Mouse (Mus musculus): Measurements from ENCODE around the gene C1ql4.
"Not testable (repeated sequence)": the region's sequence is repeated elsewhere in the genome, so short reads cannot be mapped to it uniquely, and the experiment has no call there.

Gene C1ql4

DNA sequence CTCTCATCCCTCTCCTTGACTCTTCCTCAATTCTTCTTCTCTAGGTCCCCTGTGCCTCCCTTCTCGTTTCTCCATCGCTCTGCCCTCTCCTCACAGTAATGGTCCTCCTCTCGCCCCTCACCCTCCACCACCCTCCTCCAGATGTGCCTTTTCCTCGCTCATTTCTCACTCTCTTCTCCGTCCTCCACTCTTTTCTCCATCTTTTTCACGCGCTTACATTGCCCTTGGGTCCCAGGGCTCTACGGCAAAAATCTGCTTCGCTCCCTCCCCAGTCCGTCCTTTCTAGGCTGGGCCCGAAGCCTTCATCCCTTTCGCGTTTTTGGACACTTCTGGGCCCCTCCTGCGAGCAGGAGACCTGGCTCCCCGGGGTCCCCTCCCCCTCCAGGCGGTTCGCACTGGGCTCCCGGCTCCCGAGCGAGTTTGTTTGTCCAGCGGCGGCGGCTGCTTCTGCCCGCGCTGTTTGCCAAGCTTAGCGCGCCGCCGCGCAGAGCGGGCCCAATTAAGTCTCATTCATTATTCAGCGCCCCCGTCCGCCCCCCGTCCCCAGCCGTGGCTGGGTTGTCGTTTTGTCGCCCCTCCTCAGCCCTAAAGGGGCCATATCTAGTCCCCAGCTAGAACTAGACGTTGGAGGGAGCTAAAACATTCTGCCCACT lies 10.3 kb upstream of the C1ql4 start:
- DNase-seq, result peak; percentile 60 to 73

DNA sequence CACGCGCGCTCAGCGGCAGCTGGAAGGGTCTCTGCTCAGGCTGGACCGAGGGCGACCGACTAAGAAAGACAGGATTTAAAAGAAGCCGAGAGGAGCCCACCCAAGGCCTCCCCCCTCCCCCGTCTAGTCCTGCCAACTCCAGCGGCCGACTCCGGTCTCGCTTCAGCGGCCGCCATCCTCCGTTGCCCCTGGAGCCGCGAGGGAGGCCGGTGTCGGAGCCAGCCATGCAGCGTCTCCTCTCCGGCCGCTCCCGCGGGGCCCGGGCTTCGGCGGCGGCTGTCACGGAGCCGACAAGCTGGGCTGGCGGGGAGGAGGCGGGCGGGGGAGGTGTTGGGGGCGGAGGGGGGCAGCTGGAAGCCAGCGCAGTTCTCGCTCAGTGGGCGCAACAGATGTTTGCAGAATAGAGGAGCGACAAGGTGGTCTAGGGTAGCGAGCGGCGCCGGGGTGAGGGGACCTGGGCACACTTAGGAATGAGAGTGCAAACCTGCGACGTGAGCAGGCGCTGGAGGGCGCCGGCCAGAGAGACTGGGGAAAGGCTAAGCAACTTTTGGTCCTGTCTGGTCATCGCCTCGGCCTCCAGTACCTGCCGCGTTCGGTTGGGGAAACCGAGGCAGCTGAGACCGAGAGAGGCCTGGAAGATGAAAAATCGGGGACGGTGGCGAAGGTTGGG lies 9.3 kb upstream of the C1ql4 start:
- peak; percentile 39 to 50 for DNase-seq

- no peak for DNase-seq
Observed at GRCm38 (mm10) chr15:99096061-99096793, 8.6 kb upstream of the C1ql4 start.

DNA sequence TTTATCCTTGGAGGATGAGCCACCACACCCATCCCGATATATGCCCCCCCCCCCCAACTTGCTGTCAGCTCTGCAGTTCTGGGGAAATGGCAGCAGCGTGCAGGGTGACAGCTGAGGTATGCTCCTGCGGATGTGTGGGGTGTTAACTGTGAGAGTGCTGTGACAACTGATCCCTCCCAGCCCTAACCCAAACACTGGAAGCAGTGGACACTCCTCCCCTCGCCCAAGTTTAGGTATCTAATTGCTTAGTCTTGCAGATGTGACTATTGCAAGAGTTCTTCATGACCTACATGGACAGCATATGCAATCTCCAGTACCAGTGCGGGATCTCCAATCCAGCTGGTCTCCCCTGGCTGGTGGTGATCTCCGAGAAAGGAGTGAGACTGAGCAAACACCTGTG lies 7.7 kb upstream of the C1ql4 start:
- DNase-seq, result no peak

- no peak for DNase-seq
Observed at GRCm38 (mm10) chr15:99094631-99095270, 7.1 kb upstream of the C1ql4 start.

GRCm38 (mm10) chr15:99093291-99094258 lies 6.0 kb upstream of the C1ql4 start:
- peak; percentile 56 to 60 for DNase-seq

GRCm38 (mm10) chr15:99092870-99093269 lies 5.3 kb upstream of the C1ql4 start, which contains the start of gene Dnajc22:
TSS of gene Dnajc22 (plus strand) at chr15:99093170.
- DNase-seq, result no peak

GRCm38 (mm10) chr15:99089069-99089468 lies 1.5 kb upstream of the C1ql4 start:
- DNase-seq, result no peak

- peak; percentile 85 to 90 for DNase-seq
Observed at GRCm38 (mm10) chr15:99088292-99088691, 675 bp upstream of the C1ql4 start.

GRCm38 (mm10) chr15:99085997-99086396 lies 1.6 kb downstream of the C1ql4 start:
- no peak for DNase-seq

- DNase-seq, result no peak
Observed at GRCm38 (mm10) chr15:99084618-99085017, 3.0 kb downstream of the C1ql4 start.

DNA sequence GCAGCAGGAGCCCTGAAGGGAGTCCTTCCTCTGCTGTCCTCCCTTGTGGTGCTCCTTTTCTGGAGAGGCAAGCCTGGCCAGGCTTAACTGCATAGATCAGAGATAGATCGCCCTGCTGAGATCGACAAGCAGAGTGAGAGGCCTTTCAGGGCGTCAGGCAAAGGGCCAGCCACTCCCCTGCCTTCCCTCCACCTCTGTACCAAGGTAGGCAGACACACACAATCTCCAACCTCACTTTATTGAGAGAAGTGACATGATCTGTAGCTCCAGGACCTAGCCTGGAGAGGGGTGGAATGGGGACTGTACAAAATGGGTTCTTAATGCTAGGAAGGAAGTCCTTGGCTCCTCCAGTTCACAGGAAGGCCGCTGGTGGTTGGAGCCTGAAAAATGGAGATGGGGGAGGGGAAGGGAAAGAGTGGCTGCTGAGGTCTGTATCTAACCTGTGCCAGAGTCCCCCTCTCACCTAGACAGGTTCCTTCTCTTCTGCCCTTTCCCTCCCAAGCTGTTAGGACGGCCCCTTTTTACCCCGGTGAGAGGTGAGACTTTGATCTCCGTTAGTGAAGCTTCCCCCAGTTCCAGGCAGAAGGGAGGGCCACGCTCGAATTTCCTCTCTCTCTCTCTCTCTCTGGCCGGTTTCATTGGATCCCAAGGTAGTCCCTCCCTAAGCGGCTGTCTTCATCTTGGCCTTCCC lies 3.6 kb downstream of the C1ql4 start:
- no peak for DNase-seq

DNA sequence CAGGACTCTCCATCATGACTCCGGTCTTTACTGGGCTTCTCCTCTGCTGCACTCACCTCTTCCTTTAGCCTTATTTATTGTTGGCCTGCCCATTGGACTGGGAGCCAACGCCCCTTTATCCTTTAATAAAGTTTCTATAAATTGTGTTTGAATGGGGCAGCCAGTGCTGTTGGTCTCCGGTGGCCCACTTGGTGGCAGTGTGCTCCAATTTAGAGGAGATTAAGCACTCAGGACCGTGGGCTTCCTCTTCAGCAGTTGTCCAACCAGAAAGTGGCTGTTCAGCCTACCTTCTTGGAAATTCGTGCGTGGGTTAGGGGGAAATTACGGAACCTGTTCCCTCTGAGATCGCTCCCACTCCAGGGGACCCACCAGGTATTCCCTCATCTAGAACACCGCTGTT lies 4.4 kb downstream of the C1ql4 start:
- peak; percentile 54 to 66 for DNase-seq

DNA sequence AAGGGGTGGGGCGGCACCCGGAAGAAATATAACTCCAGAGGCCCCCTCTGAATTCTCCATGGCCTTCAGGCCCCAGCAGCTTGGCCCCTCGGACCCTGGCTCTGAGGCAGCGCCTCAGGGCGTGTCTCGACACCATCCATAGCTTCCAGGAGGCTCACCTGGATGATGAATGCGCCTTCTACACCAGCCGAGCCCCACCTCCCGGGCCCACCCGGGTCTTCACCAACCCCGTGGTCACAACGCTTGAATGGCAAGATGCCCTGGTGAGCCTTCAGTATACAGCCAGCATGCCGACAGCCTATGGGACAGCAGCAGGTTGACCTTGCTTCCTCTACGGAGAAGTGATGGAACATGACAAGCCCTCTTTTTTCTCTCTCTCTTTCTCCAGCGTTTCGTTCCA lies 4.8 kb downstream of the C1ql4 start:
- no peak for DNase-seq

DNA sequence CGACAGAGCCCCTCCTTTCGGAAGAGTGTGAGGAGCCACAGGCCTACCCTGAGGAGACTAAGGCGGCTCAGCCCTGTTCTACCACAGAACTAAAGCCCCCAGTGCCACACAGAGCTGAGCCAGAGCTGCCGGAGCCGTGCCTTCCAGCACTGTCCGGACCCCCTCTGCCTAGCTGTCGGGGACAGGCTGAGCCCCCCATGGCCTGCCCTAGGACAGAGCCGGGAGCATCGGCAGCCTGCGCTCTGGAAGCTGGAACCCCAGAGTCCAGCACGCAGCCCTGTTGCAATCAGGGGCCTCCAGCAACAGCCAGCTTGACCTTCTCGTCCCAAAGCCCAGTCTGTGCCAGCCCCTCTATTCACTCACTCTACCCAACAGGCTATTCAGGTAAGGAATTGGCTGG lies 5.3 kb downstream of the C1ql4 start:
- DNase-seq, result no peak

DNA sequence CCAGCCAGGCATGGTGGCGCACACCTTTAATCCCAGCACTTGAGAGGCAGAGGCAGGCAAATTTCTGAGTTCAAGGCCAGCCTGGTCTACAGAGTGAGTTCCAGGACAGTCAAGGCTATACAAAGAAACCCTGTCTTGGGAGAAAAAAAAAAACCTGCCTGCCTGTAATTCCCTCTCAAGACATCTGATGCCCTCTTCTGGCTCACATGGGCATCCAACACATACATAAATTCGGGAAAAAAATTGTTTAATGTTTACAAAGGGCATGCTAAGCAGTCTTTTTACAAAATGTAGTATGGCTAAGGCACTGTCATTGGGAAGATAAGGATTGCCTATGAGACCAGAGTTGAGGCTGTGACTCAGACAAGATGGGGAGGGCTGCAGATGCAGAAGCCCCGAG lies 7.8 kb downstream of the C1ql4 start:
- DNase-seq, result no peak

DNA sequence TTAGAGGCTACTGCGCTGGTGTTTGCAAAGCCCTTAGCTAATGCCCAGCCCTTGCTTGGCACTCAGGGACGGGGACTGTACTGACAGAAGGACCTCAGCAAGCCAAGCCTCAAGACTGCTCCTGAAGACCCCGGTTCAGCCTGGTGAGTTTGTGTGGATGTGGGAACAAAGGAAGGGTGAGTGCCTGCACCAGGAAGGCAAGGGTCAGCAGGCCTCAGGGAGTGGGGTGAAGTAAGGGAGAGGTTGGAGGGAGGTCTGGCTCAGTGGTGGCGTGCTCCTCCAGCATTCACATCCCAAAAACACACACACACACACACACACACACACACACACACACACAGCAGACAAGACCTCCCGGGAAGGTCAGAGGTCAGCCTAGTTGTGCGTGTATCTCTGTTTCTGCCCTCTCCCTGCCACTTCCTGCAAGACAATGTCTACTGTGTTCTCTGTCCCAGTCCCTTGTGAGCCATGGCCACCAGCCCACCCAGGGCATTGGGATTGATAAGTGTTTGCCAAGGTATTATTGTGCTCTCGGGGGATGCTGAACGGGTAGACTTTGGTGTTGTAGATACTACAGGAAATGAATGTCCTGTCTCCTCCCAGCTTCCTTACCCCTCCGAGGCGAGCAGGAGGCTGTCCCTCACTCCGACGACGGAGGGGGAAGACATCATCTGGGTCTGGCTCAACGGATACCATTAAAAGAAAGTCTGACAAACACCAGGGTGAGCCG lies 9.3 kb downstream of the C1ql4 start:
- DNase-seq, result no peak

DNA sequence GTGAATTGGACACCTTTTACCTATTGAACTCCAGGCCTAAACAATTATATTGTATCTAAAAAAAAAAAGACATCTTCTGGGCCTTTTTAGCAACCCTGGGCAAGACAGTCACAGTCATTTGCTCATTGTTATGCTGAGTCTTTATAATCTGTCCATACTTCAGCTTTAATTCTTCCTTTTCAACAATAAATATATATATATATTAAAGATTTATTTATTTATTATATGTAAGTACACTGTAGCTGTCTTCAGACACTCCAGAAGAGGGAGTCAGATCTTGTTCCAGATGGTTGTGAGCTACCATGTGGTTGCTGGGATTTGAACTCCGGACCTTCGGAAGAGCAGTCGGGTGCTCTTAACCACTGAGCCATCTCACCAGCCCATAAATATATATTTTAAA lies 11.6 kb downstream of the C1ql4 start:
- DNase-seq, result not testable (repeated sequence)

- peak; percentile 98 for DNase-seq
Observed at GRCm38 (mm10) chr15:99074600-99075333, 12.8 kb downstream of the C1ql4 start.

DNA sequence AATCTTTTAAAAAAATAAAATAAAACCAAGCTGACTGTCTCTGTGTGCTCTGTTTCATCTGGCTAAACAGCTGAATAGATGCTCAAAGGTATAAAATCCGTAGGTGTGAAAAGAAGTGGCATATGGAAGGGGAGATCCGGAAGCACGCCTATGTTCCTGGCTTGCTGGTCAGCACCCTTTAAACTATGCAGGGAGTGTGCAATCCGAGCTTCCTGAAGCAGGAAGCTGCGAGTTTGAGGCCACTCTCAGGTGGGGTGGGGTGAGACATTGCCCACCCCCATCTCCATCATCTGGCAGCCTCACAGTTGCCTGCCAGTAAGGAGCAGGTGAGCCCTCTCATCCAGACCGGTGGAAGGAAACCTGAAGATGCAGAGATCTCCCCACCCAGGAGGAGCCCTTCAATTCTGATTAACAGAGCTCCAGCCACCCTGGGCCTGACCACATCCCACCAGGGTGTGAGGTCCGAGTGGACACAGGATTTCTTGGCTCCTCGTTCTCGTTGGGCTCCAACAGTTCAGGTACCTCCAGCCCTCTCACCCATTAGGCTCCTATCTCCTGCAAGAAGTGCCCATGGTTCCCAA lies 13.5 kb downstream of the C1ql4 start, which contains the start of gene Troap:
TSS of gene Troap (plus strand) at position 557 of the 581 bp plus-strand sequence.
- no peak for DNase-seq
